Mouse (Mus musculus): ENCODE data around the gene Sat2. TPM values are rescaled to one million over a fixed set of nuclear protein-coding genes. Genes with fewer than 3 reads are reported as not detected.

Gene Sat2
- polyA plus RNA-seq, 1 experiment from 2014 or later: 17.4 TPM

- 31% methylated on average over 3 of the region's 3 CpGs for WGBS
- no peak overlapping the region for H3K9ac ChIP-seq
- H3K4me2 ChIP-seq: 0 out of 2 replicates have a peak overlapping the region, but pooled peaks have one; percentile 6
- H3K36me3 ChIP-seq: no peaks in the 10 kb centered on the region
- peak overlapping the region; percentile 32 for H3K27ac ChIP-seq (ENCODE audit: poor library complexity, severe bottlenecking)
- H3K9me3 ChIP-seq (replicated peaks): no peaks in the 10 kb centered on the region
- H3K4me1 ChIP-seq (replicated peaks): peaks cover 69% of the 10 kb centered on the region
- ATAC-seq (ENCODE audit: insufficient number of reproducible peaks, low FRiP score): no peak
- H3K4me3 ChIP-seq: no peak overlapping the region
- no peaks in the 10 kb centered on the region for H3K27me3 ChIP-seq (replicated peaks)
Observed at GRCm38 (mm10) chr11:69601768-69602167, 20.1 kb upstream of the Sat2 start.

- Histone ChIP-seq H3K27ac (ENCODE audit: poor library complexity, severe bottlenecking) (no peak overlapping the region), H3K4me3 (no peak overlapping the region), H3K36me3 (no peaks in the 10 kb centered on the region), H3K9me3 (replicated peaks) (no peaks in the 10 kb centered on the region), H3K4me2 (peak overlapping the region; percentile 100; the same call in 1 of the 2 replicates), H3K4me1 (replicated peaks) (peaks cover 69% of the 10 kb centered on the region), H3K9ac (no peak overlapping the region), H3K27me3 (replicated peaks) (no peaks in the 10 kb centered on the region)
- no peak for ATAC-seq (ENCODE audit: insufficient number of reproducible peaks, low FRiP score)
- 67% methylated on average over 8 of the region's 8 CpGs for WGBS
Observed at GRCm38 (mm10) chr11:69603516-69603915, 18.3 kb upstream of the Sat2 start.

GRCm38 (mm10) chr11:69604347-69604746 lies 17.5 kb upstream of the Sat2 start:
- no peak for ATAC-seq (ENCODE audit: insufficient number of reproducible peaks, low FRiP score)
- no peaks in the 10 kb centered on the region for H3K36me3 ChIP-seq
- WGBS: 58% methylated on average over 3 of the region's 3 CpGs
- H3K27ac ChIP-seq (ENCODE audit: poor library complexity, severe bottlenecking): peak overlapping the region; percentile 68; the same call in 1 of the 2 replicates
- H3K9ac ChIP-seq: peak overlapping the region; percentile 78; the same call in 1 of the 2 replicates
- no peaks in the 10 kb centered on the region for H3K27me3 ChIP-seq (replicated peaks)
- peak overlapping the region; percentile 59 for H3K4me3 ChIP-seq
- H3K4me1 ChIP-seq (replicated peaks): peaks cover 66% of the 10 kb centered on the region
- peak overlapping the region; percentile 100 for H3K4me2 ChIP-seq
- H3K9me3 ChIP-seq (replicated peaks): no peaks in the 10 kb centered on the region

- H3K4me1 ChIP-seq (replicated peaks): peaks cover 59% of the 10 kb centered on the region
- WGBS: under 1% methylated on average over 72 of the region's 73 CpGs
- peak overlapping the region; percentile 100 for H3K4me2 ChIP-seq
- peak overlapping the region; percentile 68 for H3K27ac ChIP-seq (ENCODE audit: poor library complexity, severe bottlenecking)
- H3K9ac ChIP-seq: peak overlapping the region; percentile 78
- ATAC-seq (ENCODE audit: insufficient number of reproducible peaks, low FRiP score): peak; percentile 20; the same call in 1 of the 2 replicates
- H3K27me3 ChIP-seq (replicated peaks): no peaks in the 10 kb centered on the region
- H3K9me3 ChIP-seq (replicated peaks): no peaks in the 10 kb centered on the region
- H3K4me3 ChIP-seq: peak overlapping the region; percentile 59
- H3K36me3 ChIP-seq: no peaks in the 10 kb centered on the region
Observed at GRCm38 (mm10) chr11:69604795-69605664, 16.8 kb upstream of the Sat2 start.

- H3K27ac ChIP-seq (ENCODE audit: poor library complexity, severe bottlenecking): peak within 1 kb of the TSS; percentile 68
- H3K9me3 ChIP-seq (replicated peaks): no peaks in the 10 kb centered on the region
- peak within 1 kb of the TSS; percentile 78 for H3K9ac ChIP-seq
- H3K4me1 ChIP-seq (replicated peaks): peaks cover 51% of the 10 kb centered on the region
- no peaks in the 10 kb centered on the region for H3K27me3 ChIP-seq (replicated peaks)
- peak within 1 kb of the TSS; percentile 100 for H3K4me2 ChIP-seq
- no peaks in the 10 kb centered on the region for H3K36me3 ChIP-seq
- peak; percentile 94 for ATAC-seq (ENCODE audit: insufficient number of reproducible peaks, low FRiP score)
- H3K4me3 ChIP-seq: peak within 1 kb of the TSS; percentile 59
- 3% methylated on average over 32 of the region's 32 CpGs for WGBS
Observed at GRCm38 (mm10) chr11:69605726-69606490, 15.9 kb upstream of the Sat2 start, which contains the start of gene Atp1b2. TSS of gene Atp1b2 (minus strand) at chr11:69605942.

- Histone ChIP-seq H3K27ac (ENCODE audit: poor library complexity, severe bottlenecking) (peak overlapping the region; percentile 46; the same call in 1 of the 2 replicates), H3K27me3 (replicated peaks) (no peaks in the 10 kb centered on the region), H3K4me3 (peak overlapping the region; percentile 59), H3K36me3 (no peaks in the 10 kb centered on the region), H3K9ac (0 out of 2 replicates have a peak overlapping the region, but pooled peaks have one; percentile 40), H3K4me2 (peak overlapping the region; percentile 100), H3K9me3 (replicated peaks) (no peaks in the 10 kb centered on the region), H3K4me1 (replicated peaks) (peaks cover 45% of the 10 kb centered on the region)
- WGBS: 67% methylated on average over 2 of the region's 2 CpGs
- no peak for ATAC-seq (ENCODE audit: insufficient number of reproducible peaks, low FRiP score)
Observed at GRCm38 (mm10) chr11:69606491-69606795, 15.4 kb upstream of the Sat2 start.

GRCm38 (mm10) chr11:69606832-69607231 lies 15.0 kb upstream of the Sat2 start:
- Histone ChIP-seq H3K4me1 (replicated peaks) (peaks cover 41% of the 10 kb centered on the region), H3K27me3 (replicated peaks) (no peaks in the 10 kb centered on the region), H3K9me3 (replicated peaks) (no peaks in the 10 kb centered on the region), H3K4me2 (no peak overlapping the region), H3K36me3 (no peaks in the 10 kb centered on the region), H3K27ac (ENCODE audit: poor library complexity, severe bottlenecking) (no peak overlapping the region), H3K9ac (no peak overlapping the region), H3K4me3 (no peak overlapping the region)
- 82% methylated on average over 2 of the region's 2 CpGs for WGBS
- no peak for ATAC-seq (ENCODE audit: insufficient number of reproducible peaks, low FRiP score)

GRCm38 (mm10) chr11:69608525-69608924 lies 13.3 kb upstream of the Sat2 start:
- Histone ChIP-seq H3K9me3 (replicated peaks) (no peaks in the 10 kb centered on the region), H3K27me3 (replicated peaks) (no peaks in the 10 kb centered on the region), H3K4me1 (replicated peaks) (peaks cover 28% of the 10 kb centered on the region), H3K9ac (no peak overlapping the region), H3K4me2 (no peak overlapping the region), H3K27ac (ENCODE audit: poor library complexity, severe bottlenecking) (no peak overlapping the region), H3K36me3 (no peaks in the 10 kb centered on the region), H3K4me3 (no peak overlapping the region)
- ATAC-seq (ENCODE audit: insufficient number of reproducible peaks, low FRiP score): no peak
- WGBS: 64% methylated on average over 3 of the region's 3 CpGs

- peaks cover 22% of the 10 kb centered on the region for H3K4me1 ChIP-seq (replicated peaks)
- H3K4me2 ChIP-seq: no peak overlapping the region
- H3K36me3 ChIP-seq: no peaks in the 10 kb centered on the region
- WGBS: 43% methylated on average over 7 of the region's 7 CpGs
- H3K27me3 ChIP-seq (replicated peaks): no peaks in the 10 kb centered on the region
- H3K9ac ChIP-seq: no peak overlapping the region
- no peak overlapping the region for H3K27ac ChIP-seq (ENCODE audit: poor library complexity, severe bottlenecking)
- H3K9me3 ChIP-seq (replicated peaks): no peaks in the 10 kb centered on the region
- H3K4me3 ChIP-seq: no peak overlapping the region
- no peak for ATAC-seq (ENCODE audit: insufficient number of reproducible peaks, low FRiP score)
Observed at GRCm38 (mm10) chr11:69609416-69609815, 12.4 kb upstream of the Sat2 start.

GRCm38 (mm10) chr11:69610899-69611298 lies 10.9 kb upstream of the Sat2 start:
- Histone ChIP-seq H3K4me2 (no peak overlapping the region), H3K4me3 (no peak overlapping the region), H3K27me3 (replicated peaks) (0 out of 2 replicates have a peak, but pooled peaks cover 5% of the 10 kb centered on the region), H3K27ac (ENCODE audit: poor library complexity, severe bottlenecking) (no peak overlapping the region), H3K9ac (no peak overlapping the region), H3K9me3 (replicated peaks) (no peaks in the 10 kb centered on the region), H3K4me1 (replicated peaks) (peaks cover 11% of the 10 kb centered on the region), H3K36me3 (no peaks in the 10 kb centered on the region)
- WGBS: 44% methylated on average over 4 of the region's 4 CpGs
- no peak for ATAC-seq (ENCODE audit: insufficient number of reproducible peaks, low FRiP score)

All from heart, embryonic 12.5 days (tissue).